Mouse (Mus musculus) hindbrain, embryonic 12.5 days (tissue): ENCODE results near the gene Vmn2r117. TPM values are rescaled to one million over a fixed set of nuclear protein-coding genes. Genes with fewer than 3 reads are reported as not detected.
"Not testable (repeated sequence)": the region's sequence is repeated elsewhere in the genome, so short reads cannot be mapped to it uniquely, and the experiment has no call there.

Source experiments
- ATAC-seq: fragments of 200-750 bp; cut with Nextera tagmentation; 2 replicates; pipeline ENCODE4 v1.8.0; 2017; ENCODE audit warnings: moderate TSS enrichment; ENCODE audit not compliant: low FRiP score
- H3K27ac ChIP-seq: fragments of 300-500 bp; sonication (generic); 2 replicates; pipeline ENCODE4 v1.5.1; 2016; ENCODE audit warnings: mild to moderate bottlenecking
- H3K27me3 ChIP-seq: fragments of 300-500 bp; sonication (generic); 2 replicates; pipeline ENCODE4 v1.6.1; 2016; ENCODE audit warnings: mild to moderate bottlenecking
- H3K36me3 ChIP-seq: fragments of 300-500 bp; sonication (generic); 2 replicates; pipeline ENCODE4 v1.6.1; 2016; ENCODE audit warnings: mild to moderate bottlenecking
- H3K4me1 ChIP-seq: fragments of 300-500 bp; sonication (generic); 2 replicates; pipeline ENCODE4 v1.6.1; 2016
- H3K4me2 ChIP-seq: fragments of 300-500 bp; sonication (generic); replicated peaks from 2 replicates; pipeline ENCODE4 v1.6.1; 2016; ENCODE audit warnings: mild to moderate bottlenecking
- H3K4me3 ChIP-seq: fragments of 300-500 bp; sonication (generic); 2 replicates; pipeline ENCODE4 v1.5.1; 2016; ENCODE audit warnings: mild to moderate bottlenecking
- H3K9ac ChIP-seq: fragments of 300-500 bp; sonication (generic); 2 replicates; pipeline ENCODE4 v1.6.1; 2016; ENCODE audit warnings: mild to moderate bottlenecking, moderate library complexity
- H3K9me3 ChIP-seq: fragments of 300-500 bp; sonication (generic); replicated peaks from 2 replicates; pipeline ENCODE4 v1.6.1; 2016; ENCODE audit warnings: mild to moderate bottlenecking
- WGBS: fragments of 180-500 bp; shearing (Covaris S2); methylation state at CpG from one replicate; pipeline ENCODE4 v1.1.7; 2016; 5-methylcytosine and 5-hydroxymethylcytosine counted together
- polyA plus RNA-seq: library from polyadenylated mRNA; unstranded; fragments of >200 nt; fragmentation: Nextera tagmentation; extraction: Ambion mirVana; gene quantifications from 2 replicates; pipeline ENCODE4 v1.2.1, GENCODE M21; 2016

Vmn2r117 gene
- not detected in 2 replicates for polyA plus RNA-seq

DNA sequence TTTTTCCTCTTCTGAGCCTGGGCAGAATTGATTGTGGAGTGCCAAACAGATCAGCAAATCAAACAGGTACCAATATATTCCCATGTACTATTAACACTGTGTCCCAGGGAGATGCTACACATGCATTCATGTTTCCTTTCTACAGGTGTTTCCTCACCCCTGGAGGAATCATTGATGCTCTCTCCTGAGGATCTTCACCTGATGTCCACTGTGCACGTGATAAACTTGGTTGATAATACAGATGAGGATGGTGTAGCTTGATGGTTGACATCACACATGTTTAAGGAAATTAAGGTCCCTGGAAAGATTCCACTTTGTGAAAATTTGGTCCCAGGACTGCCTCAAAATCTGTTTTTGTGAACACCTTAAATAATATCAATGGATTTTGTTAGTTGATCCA lies at the start of gene Vmn2r117:
Gene Vmn2r117, minus strand, starts transcription at position 101 of the 400 bp plus-strand sequence.
- H3K4me1 ChIP-seq, H3K9me3 ChIP-seq, ATAC-seq, H3K27ac ChIP-seq, H3K27me3 ChIP-seq, H3K4me3 ChIP-seq, H3K9ac ChIP-seq, H3K36me3 ChIP-seq, H3K4me2 ChIP-seq: not testable (repeated sequence)
- 74% methylated on average over 1 of the region's 1 CpGs for WGBS

DNA sequence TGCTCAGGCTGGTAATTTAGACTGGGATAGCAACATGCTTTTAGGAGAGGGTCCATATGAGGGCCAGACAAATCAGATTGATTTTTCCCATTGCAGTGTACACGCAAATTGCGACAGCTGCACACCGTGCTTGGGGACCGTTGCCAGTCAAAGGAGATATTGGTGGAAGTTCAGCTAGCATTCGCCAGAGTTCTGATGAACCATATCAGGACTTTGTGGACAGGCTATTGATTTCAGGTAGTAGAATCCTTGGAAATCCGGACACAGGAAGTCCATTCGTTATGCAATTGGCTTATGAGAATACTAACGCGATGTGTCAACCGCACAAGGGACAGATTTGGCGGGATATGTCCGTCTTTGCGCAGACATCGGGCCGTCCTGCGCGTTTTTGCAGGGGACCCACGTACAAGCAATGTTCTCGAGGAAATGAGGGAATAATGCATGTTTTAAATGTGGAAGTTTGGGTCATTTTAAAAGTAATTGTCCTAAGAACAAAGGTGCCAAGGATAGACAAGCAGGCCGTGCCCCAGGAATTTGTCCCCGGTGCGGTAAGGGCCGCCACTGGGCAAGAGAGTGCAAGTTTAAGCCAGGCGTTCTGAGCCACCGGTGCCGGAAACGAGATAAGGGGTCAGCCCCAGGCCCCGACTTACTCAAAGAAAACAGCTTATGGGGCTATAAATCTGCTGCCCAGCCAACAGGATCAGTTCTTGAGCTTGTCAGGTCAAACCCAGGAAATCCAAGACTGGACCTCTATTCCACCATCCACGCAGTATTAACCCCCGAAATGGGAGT lies 43.6 kb upstream of the Vmn2r117 start:
- 73% methylated on average over 30 of the region's 30 CpGs for WGBS
- not testable (repeated sequence) for H3K9ac ChIP-seq

DNA sequence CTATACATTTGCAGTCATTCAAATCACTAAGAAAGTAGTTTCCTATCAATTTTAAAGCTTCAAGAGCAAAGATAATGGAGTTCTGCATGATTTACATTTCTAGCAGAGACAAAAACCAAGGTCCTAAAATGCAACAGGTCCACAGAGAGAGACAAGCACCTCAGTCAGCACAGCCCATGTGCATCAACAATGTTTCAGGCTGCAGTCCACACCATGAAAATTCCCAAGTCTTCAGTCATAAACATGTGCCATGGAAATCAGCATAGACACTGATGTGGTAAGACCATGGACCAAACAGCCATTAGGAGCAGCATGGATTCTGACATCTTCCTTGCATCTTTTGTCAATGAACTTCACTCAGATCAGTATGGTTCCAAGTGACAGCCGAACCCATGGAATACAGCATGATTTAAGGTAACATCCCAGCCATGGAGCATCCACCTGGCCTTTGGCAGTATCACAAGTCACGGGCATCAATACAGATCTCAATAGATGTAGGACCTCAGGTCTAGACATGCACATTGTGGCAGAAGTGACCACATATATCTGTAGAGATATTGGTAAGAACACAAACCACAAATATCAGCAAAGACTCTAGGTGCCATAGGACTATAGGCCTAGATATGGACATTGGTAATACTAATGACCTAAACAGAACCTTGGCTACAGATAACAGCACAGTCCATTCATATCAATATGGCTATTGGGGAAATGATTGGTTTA lies 39.4 kb upstream of the Vmn2r117 start:
- Histone ChIP-seq H3K4me2 (no peak overlapping the region), H3K9me3 (peaks cover 7% of the 10 kb centered on the region; the same call in 1 of the 2 replicates), H3K27me3 (no peaks in the 10 kb centered on the region), H3K27ac (no peak overlapping the region), H3K4me3 (no peak overlapping the region), H3K9ac (no peak overlapping the region), H3K36me3 (no peaks in the 10 kb centered on the region), H3K4me1 (no peaks in the 10 kb centered on the region)
- ATAC-seq: no peak; the same call in 1 of the 2 replicates
- WGBS: 73% methylated on average over 2 of the region's 2 CpGs

More for the DNA sequence above, 43.6 kb upstream of the Vmn2r117 start:
- not testable (repeated sequence) for H3K27me3 ChIP-seq, H3K4me2 ChIP-seq, H3K4me3 ChIP-seq, H3K9me3 ChIP-seq, H3K27ac ChIP-seq, H3K4me1 ChIP-seq, ATAC-seq, H3K36me3 ChIP-seq

DNA sequence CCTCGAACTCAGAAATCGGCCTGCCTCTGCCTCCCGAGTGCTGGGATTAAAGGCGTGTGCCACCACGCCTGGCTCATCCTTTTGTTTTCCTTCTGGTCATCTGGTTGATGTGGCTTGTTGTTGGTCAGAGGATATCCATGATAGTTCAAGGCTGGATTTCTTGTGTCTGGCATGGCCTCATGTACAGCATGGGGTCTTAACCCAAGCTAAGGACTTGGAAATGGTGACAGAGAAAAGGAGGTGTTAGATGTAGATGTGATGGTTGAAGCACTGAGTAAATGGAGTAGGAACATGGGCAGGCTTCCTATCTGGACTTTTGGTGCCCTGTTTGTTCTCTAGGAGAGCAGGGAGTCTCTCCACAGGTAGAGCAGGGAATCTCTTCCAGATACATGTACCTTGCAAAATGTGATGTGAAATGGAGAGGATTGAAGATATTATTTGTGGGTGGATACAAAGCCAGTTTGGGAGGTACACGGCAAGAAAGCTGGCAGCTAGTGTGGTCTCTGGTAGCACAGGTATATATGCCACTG lies 46.3 kb downstream of the Vmn2r117 start:
- H3K4me3 ChIP-seq: no peak overlapping the region
- no peaks in the 10 kb centered on the region for H3K4me1 ChIP-seq
- WGBS: 77% methylated on average over 6 of the region's 6 CpGs
- H3K4me2 ChIP-seq: no peak overlapping the region
- no peak overlapping the region for H3K27ac ChIP-seq
- H3K27me3 ChIP-seq: no peaks in the 10 kb centered on the region
- ATAC-seq: peak; percentile 46; the same call in 1 of the 2 replicates
- peaks cover 15% of the 10 kb centered on the region for H3K9me3 ChIP-seq
- H3K9ac ChIP-seq: no peak overlapping the region
- H3K36me3 ChIP-seq: no peaks in the 10 kb centered on the region

Other genes with a start within 250 kb of the Vmn2r117 start
- gene Vmn2r114, start 167.2 kb downstream of the Vmn2r117 start, polyA plus RNA-seq: not detected in 2 replicates
- gene Vmn2r115, start 136.0 kb downstream of the Vmn2r117 start, polyA plus RNA-seq: not detected in 2 replicates
- not detected in 2 replicates for gene Vmn2r116, start 95.1 kb downstream of the Vmn2r117 start, polyA plus RNA-seq
- gene Zfp213, start 84.5 kb upstream of the Vmn2r117 start, polyA plus RNA-seq: 20.8 and 21.3 TPM in 2 replicates
- gene Zfp13, start 119.8 kb upstream of the Vmn2r117 start, polyA plus RNA-seq: 24.9 and 26.1 TPM in 2 replicates
- 0.46 and 0.93 TPM in 2 replicates for gene Zscan10, start 121.2 kb upstream of the Vmn2r117 start, polyA plus RNA-seq
- 1.9 and 2.3 TPM in 2 replicates for gene Mmp25, start 165.6 kb upstream of the Vmn2r117 start, polyA plus RNA-seq
- gene Bicdl2, start 180.8 kb upstream of the Vmn2r117 start, polyA plus RNA-seq: 0.50 and 0.57 TPM in 2 replicates
- gene Hcfc1r1, start 193.9 kb upstream of the Vmn2r117 start, polyA plus RNA-seq: 65.5 and 69.0 TPM in 2 replicates
- gene Thoc6, start 194.2 kb upstream of the Vmn2r117 start, polyA plus RNA-seq: 43.8 and 47.5 TPM in 2 replicates
- 2.8 and 4.2 TPM in 2 replicates for gene Tnfrsf12a, start 197.8 kb upstream of the Vmn2r117 start, polyA plus RNA-seq
- 14.6 and 35.0 TPM in 2 replicates for gene Cldn6, start 199.6 kb upstream of the Vmn2r117 start, polyA plus RNA-seq
- 5.5 and 14.6 TPM in 2 replicates for gene Cldn9, start 204.3 kb upstream of the Vmn2r117 start, polyA plus RNA-seq
- gene 1520401A03Rik, start 243.1 kb upstream of the Vmn2r117 start, polyA plus RNA-seq: 0.21 and 1.2 TPM in 2 replicates
- 29.1 and 31.2 TPM in 2 replicates for gene Pkmyt1, start 246.6 kb upstream of the Vmn2r117 start, polyA plus RNA-seq